Mouse (Mus musculus) thymus, adult 2 months (tissue): ENCODE results near the gene Bcdin3d.

Experiments
- CTCF ChIP-seq: fragments of 200-500 bp; IDR thresholded peaks from 2 replicates; pipeline ENCODE4 v1.5.1; 2012; ENCODE audit warnings: mild to moderate bottlenecking, control low read depth, low read length, moderate library complexity, borderline replicate concordance; ENCODE audit not compliant: control insufficient read depth, poor library complexity, insufficient read depth; ENCODE audit errors: extremely low read depth
- POLR2A ChIP-seq: fragments of 200-500 bp; IDR thresholded peaks from 2 replicates; pipeline ENCODE4 v1.6.1; 2012; ENCODE audit warnings: mild to moderate bottlenecking, low read length, control low read depth, moderate library complexity; ENCODE audit not compliant: control insufficient read depth, poor library complexity, insufficient read depth; ENCODE audit errors: extremely low read depth

DNA sequence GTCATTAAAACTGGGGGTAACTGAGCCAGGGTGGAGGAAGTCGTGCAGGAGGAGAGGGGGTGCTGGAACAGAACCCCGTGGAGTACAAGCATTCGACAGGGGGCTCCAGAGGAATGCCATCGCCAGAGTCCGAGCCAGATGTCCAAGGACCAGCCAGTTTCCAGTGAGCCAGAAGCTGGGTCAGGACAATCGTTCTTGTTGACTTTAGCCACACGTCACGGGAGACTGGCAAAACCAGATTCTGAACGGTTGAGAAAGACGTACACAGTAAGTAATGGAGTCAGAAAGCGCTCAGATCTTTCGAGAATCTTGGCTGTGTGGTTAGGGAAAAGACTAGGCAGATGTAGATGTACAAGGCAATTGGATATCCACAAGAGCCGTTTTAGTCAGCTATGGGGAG lies 11.3 kb downstream of the Bcdin3d start:
- TF ChIP-seq POLR2A (no peak), CTCF (no peak)
